Mouse (Mus musculus) lung, adult 2 months (tissue): Measurements from ENCODE around the gene H2-Oa. TPM values are rescaled to one million over a fixed set of nuclear protein-coding genes. Genes with fewer than 3 reads are reported as not detected.

Experiments used
- polyA plus RNA-seq: library from polyadenylated mRNA; depleted of rRNA; stranded (reverse); fragments of >200 nt; gene quantifications from 2 replicates; pipeline ENCODE4 v1.2.3, GENCODE M21; 2012; rRNA removed

H2-Oa gene
- polyA plus RNA-seq, 1 experiment: 19.8 TPM

Other genes starting within 250 kb of the H2-Oa start
- 28.3 and 30.4 TPM in 2 replicates for gene Cd320, start 249.2 kb upstream of the H2-Oa start, polyA plus RNA-seq
- not detected in 2 replicates for gene Gm7029, start 218.5 kb upstream of the H2-Oa start, polyA plus RNA-seq
- 1.2 and 3.0 TPM in 2 replicates for gene Kifc1, start 201.7 kb upstream of the H2-Oa start, polyA plus RNA-seq
- gene Platr17, start 187.2 kb upstream of the H2-Oa start, polyA plus RNA-seq: 0.33 and 0.41 TPM in 2 replicates
- gene Daxx, start 182.9 kb upstream of the H2-Oa start, polyA plus RNA-seq: 33.7 and 35.9 TPM in 2 replicates
- 225 and 249 TPM in 2 replicates for gene Tapbp, start 176.4 kb upstream of the H2-Oa start, polyA plus RNA-seq
- gene Zbtb22, start 176.4 kb upstream of the H2-Oa start, polyA plus RNA-seq: 65.1 and 92.1 TPM in 2 replicates
- 247 and 272 TPM in 2 replicates for gene Rgl2, start 162.8 kb upstream of the H2-Oa start, polyA plus RNA-seq
- 19.2 and 26.2 TPM in 2 replicates for gene Pfdn6, start 152.0 kb upstream of the H2-Oa start, polyA plus RNA-seq
- gene Wdr46, start 151.7 kb upstream of the H2-Oa start, polyA plus RNA-seq: 13.4 and 16.8 TPM in 2 replicates
- 11.4 and 12.6 TPM in 2 replicates for gene B3galt4, start 140.9 kb upstream of the H2-Oa start, polyA plus RNA-seq
- 62.8 and 70.3 TPM in 2 replicates for gene Vps52, start 136.5 kb upstream of the H2-Oa start, polyA plus RNA-seq
- gene Rps18, start 136.3 kb upstream of the H2-Oa start, polyA plus RNA-seq: 260 and 331 TPM in 2 replicates
- gene H2-K1, start 92.0 kb upstream of the H2-Oa start, polyA plus RNA-seq: 2,389 and 3,036 TPM in 2 replicates
- 40.7 and 53.6 TPM in 2 replicates for gene Ring1, start 67.7 kb upstream of the H2-Oa start, polyA plus RNA-seq
- gene H2-Ke6, start 64.3 kb upstream of the H2-Oa start, polyA plus RNA-seq: 91.2 and 130 TPM in 2 replicates
- gene Slc39a7, start 60.7 kb upstream of the H2-Oa start, polyA plus RNA-seq: 161 and 183 TPM in 2 replicates
- gene Rxrb, start 60.5 kb upstream of the H2-Oa start, polyA plus RNA-seq: 63.2 and 79.8 TPM in 2 replicates
- 1.0 and 1.3 TPM in 2 replicates for gene Col11a2, start 52.9 kb upstream of the H2-Oa start, polyA plus RNA-seq
- 109 and 118 TPM in 2 replicates for gene H2-DMa, start 27.2 kb downstream of the H2-Oa start, polyA plus RNA-seq
- 101 and 140 TPM in 2 replicates for gene Brd2, start 30.3 kb downstream of the H2-Oa start, polyA plus RNA-seq
- 33.3 and 38.9 TPM in 2 replicates for gene H2-DMb2, start 51.0 kb downstream of the H2-Oa start, polyA plus RNA-seq
- gene H2-DMb1, start 60.7 kb downstream of the H2-Oa start, polyA plus RNA-seq: 146 and 187 TPM in 2 replicates
- 45.1 and 46.3 TPM in 2 replicates for gene Tap1, start 95.2 kb downstream of the H2-Oa start, polyA plus RNA-seq
- gene Psmb9, start 95.4 kb downstream of the H2-Oa start, polyA plus RNA-seq: 83.8 and 99.1 TPM in 2 replicates
- gene Psmb8, start 105.4 kb downstream of the H2-Oa start, polyA plus RNA-seq: 112 and 130 TPM in 2 replicates
- gene Tap2, start 111.2 kb downstream of the H2-Oa start, polyA plus RNA-seq: 68.8 and 70.9 TPM in 2 replicates
- gene H2-Ob, start 146.6 kb downstream of the H2-Oa start, polyA plus RNA-seq: 18.8 and 34.6 TPM in 2 replicates
- gene H2-Ab1, start 165.3 kb downstream of the H2-Oa start, polyA plus RNA-seq: 1,370 and 1,736 TPM in 2 replicates
- gene H2-Aa, start 195.5 kb downstream of the H2-Oa start, polyA plus RNA-seq: 544 and 571 TPM in 2 replicates
- 256 and 285 TPM in 2 replicates for gene H2-Eb1, start 213.5 kb downstream of the H2-Oa start, polyA plus RNA-seq
- gene H2-Eb2, start 233.3 kb downstream of the H2-Oa start, polyA plus RNA-seq: 0.63 and 1.2 TPM in 2 replicates